Mouse (Mus musculus): ENCODE measurements at regions not wholly inside any gene's neighbourhood (a gene's known extent, or its start where the extent isn't known, plus 50 kb on each side); places are given as distances from the start of the nearest gene placed in this dataset.

GRCm38 (mm10) chr1:47310572-47311075 lies 418.0 kb upstream of the Slc39a10 start:
- H3K27ac ChIP-seq, result no peak overlapping the region
- no peaks in the 10 kb centered on the region for H3K27me3 ChIP-seq (ENCODE audit: control insufficient read depth, insufficient read depth, low read length)
- no peak for ATAC-seq (ENCODE audit: insufficient read depth)
- DNase-seq (ENCODE audit: low read depth in 3 of 3, low spot score in 3 of 3), result no peak
- WGBS (ENCODE audit: insufficient replicate concordance), result 54% methylated on average over 2 of the region's 2 CpGs
- H3K4me1 ChIP-seq (replicated peaks; ENCODE audit: control insufficient read depth in 2 of 2, insufficient read depth in 2 of 2, low read length in 1 of 2), result no peaks in the 10 kb centered on the region
- H3K4me2 ChIP-seq (ENCODE audit: low read depth), result no peak overlapping the region
- no peak overlapping the region for H3K4me3 ChIP-seq (ENCODE audit: insufficient read depth in 1 of 2, low read depth in 2 of 2, low read length in 2 of 2)
- no peaks in the 10 kb centered on the region for H3K9me3 ChIP-seq (ENCODE audit: control insufficient read depth, low read length)
- TF ChIP-seq CTCF (IDR thresholded peaks at IDR 0.05; ENCODE audit: low read depth), result no peak
- TF ChIP-seq EP300 (IDR thresholded peaks at IDR 0.05; ENCODE audit: low read depth), result no peak
- no peaks in the 10 kb centered on the region for H3K36me3 ChIP-seq (replicated peaks; ENCODE audit: control insufficient read depth, insufficient read depth, low read depth)
- H3K9ac ChIP-seq (replicated peaks), result no peak overlapping the region

GRCm38 (mm10) chr1:47306961-47307360 lies 414.3 kb upstream of the Slc39a10 start:
- Histone ChIP-seq H3K9me3 (ENCODE audit: control insufficient read depth, low read length) (no peaks in the 10 kb centered on the region), H3K27ac (no peak overlapping the region), H3K9ac (replicated peaks) (no peak overlapping the region), H3K4me2 (ENCODE audit: low read depth) (no peak overlapping the region), H3K4me1 (replicated peaks; ENCODE audit: control insufficient read depth in 2 of 2, insufficient read depth in 2 of 2, low read length in 1 of 2) (no peaks in the 10 kb centered on the region), H3K4me3 (ENCODE audit: insufficient read depth in 1 of 2, low read depth in 2 of 2, low read length in 2 of 2) (no peak overlapping the region), H3K36me3 (replicated peaks; ENCODE audit: control insufficient read depth, insufficient read depth, low read depth) (no peaks in the 10 kb centered on the region), H3K27me3 (ENCODE audit: control insufficient read depth, insufficient read depth, low read length) (no peaks in the 10 kb centered on the region)
- no peak for ATAC-seq (ENCODE audit: insufficient read depth)
- DNase-seq (ENCODE audit: low read depth in 3 of 3, low spot score in 3 of 3), result no peak
- TF ChIP-seq CTCF (IDR thresholded peaks at IDR 0.05; ENCODE audit: low read depth) (no peak), EP300 (IDR thresholded peaks at IDR 0.05; ENCODE audit: low read depth) (no peak)

- ATAC-seq (ENCODE audit: insufficient read depth), result no peak
- H3K4me3 ChIP-seq (ENCODE audit: insufficient read depth in 1 of 2, low read depth in 2 of 2, low read length in 2 of 2), result no peak overlapping the region
- DNase-seq (ENCODE audit: low read depth in 3 of 3, low spot score in 3 of 3), result no peak
- H3K9ac ChIP-seq (replicated peaks), result no peak overlapping the region
- H3K9me3 ChIP-seq (ENCODE audit: control insufficient read depth, low read length), result no peaks in the 10 kb centered on the region
- H3K27ac ChIP-seq, result no peak overlapping the region
- H3K4me1 ChIP-seq (replicated peaks; ENCODE audit: control insufficient read depth in 2 of 2, insufficient read depth in 2 of 2, low read length in 1 of 2), result no peaks in the 10 kb centered on the region
- no peak for TF ChIP-seq EP300 (IDR thresholded peaks at IDR 0.05; ENCODE audit: low read depth)
- no peak overlapping the region for H3K4me2 ChIP-seq (ENCODE audit: low read depth)
- H3K36me3 ChIP-seq (replicated peaks; ENCODE audit: control insufficient read depth, insufficient read depth, low read depth), result no peaks in the 10 kb centered on the region
- H3K27me3 ChIP-seq (ENCODE audit: control insufficient read depth, insufficient read depth, low read length), result no peaks in the 10 kb centered on the region
- WGBS (ENCODE audit: insufficient replicate concordance), result 57% methylated on average over 1 of the region's 1 CpGs
Measured at GRCm38 (mm10) chr1:47299311-47299710, 406.7 kb upstream of the Slc39a10 start.

- Histone ChIP-seq H3K9ac (replicated peaks) (no peak overlapping the region), H3K9me3 (ENCODE audit: control insufficient read depth, low read length) (no peaks in the 10 kb centered on the region), H3K36me3 (replicated peaks; ENCODE audit: control insufficient read depth, insufficient read depth, low read depth) (no peaks in the 10 kb centered on the region), H3K4me1 (replicated peaks; ENCODE audit: control insufficient read depth in 2 of 2, insufficient read depth in 2 of 2, low read length in 1 of 2) (no peaks in the 10 kb centered on the region), H3K4me2 (ENCODE audit: low read depth) (no peak overlapping the region), H3K27me3 (ENCODE audit: control insufficient read depth, insufficient read depth, low read length) (no peaks in the 10 kb centered on the region), H3K4me3 (ENCODE audit: insufficient read depth in 1 of 2, low read depth in 2 of 2, low read length in 2 of 2) (no peak overlapping the region), H3K27ac (no peak overlapping the region)
- DNase-seq (ENCODE audit: low read depth in 3 of 3, low spot score in 3 of 3) (no peak), ATAC-seq (ENCODE audit: insufficient read depth) (no peak)
- 69% methylated on average over 1 of the region's 1 CpGs for WGBS (ENCODE audit: insufficient replicate concordance)
- no peak for TF ChIP-seq EP300 (IDR thresholded peaks at IDR 0.05; ENCODE audit: low read depth)
- no peak for TF ChIP-seq CTCF (IDR thresholded peaks at IDR 0.05; ENCODE audit: low read depth)
Measured at GRCm38 (mm10) chr1:47285639-47286038, 393.0 kb upstream of the Slc39a10 start.

- ATAC-seq (ENCODE audit: insufficient read depth) (no peak), DNase-seq (ENCODE audit: low read depth in 3 of 3, low spot score in 3 of 3) (no peak)
- H3K9ac ChIP-seq (replicated peaks), result no peak overlapping the region
- WGBS (ENCODE audit: insufficient replicate concordance), result 66% methylated on average over 5 of the region's 5 CpGs
- H3K36me3 ChIP-seq (replicated peaks; ENCODE audit: control insufficient read depth, insufficient read depth, low read depth), result no peaks in the 10 kb centered on the region
- no peaks in the 10 kb centered on the region for H3K9me3 ChIP-seq (ENCODE audit: control insufficient read depth, low read length)
- no peak overlapping the region for H3K4me2 ChIP-seq (ENCODE audit: low read depth)
- H3K27me3 ChIP-seq (ENCODE audit: control insufficient read depth, insufficient read depth, low read length), result no peaks in the 10 kb centered on the region
- TF ChIP-seq EP300 (IDR thresholded peaks at IDR 0.05; ENCODE audit: low read depth), result no peak
- no peak for TF ChIP-seq CTCF (IDR thresholded peaks at IDR 0.05; ENCODE audit: low read depth)
- H3K4me3 ChIP-seq (ENCODE audit: insufficient read depth in 1 of 2, low read depth in 2 of 2, low read length in 2 of 2), result no peak overlapping the region
- H3K27ac ChIP-seq, result no peak overlapping the region
- no peaks in the 10 kb centered on the region for H3K4me1 ChIP-seq (replicated peaks; ENCODE audit: control insufficient read depth in 2 of 2, insufficient read depth in 2 of 2, low read length in 1 of 2)
Measured at GRCm38 (mm10) chr1:47278321-47279020, 385.8 kb upstream of the Slc39a10 start.

All from liver, embryonic 14.5 days (tissue).